Mouse (Mus musculus): ENCODE measurements at regions not wholly inside any gene's neighbourhood (a gene's known extent, or its start where the extent isn't known, plus 50 kb on each side); places are given as distances from the start of the nearest gene placed in this dataset.

DNA sequence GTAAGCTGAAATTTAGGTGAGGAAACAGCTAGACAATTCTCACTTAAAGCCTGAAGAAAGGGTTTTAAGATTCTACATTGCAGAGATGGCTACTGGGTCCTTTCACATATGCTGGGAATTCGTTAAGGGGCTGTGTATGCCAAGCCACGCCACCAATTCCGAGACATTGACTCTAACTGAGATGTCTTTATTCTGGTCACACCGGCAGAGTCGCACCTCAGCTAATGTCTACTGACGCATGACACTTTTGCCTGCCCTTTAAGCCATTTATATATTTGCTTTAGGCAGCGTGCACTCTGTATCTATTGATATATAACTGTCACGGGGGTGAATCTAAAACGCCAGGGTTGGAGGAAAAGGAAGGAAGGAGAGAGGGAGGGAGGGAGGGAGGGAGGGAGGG lies 156.7 kb upstream of the Btg1 start:
- Histone ChIP-seq H3K36me3 (ENCODE audit: control insufficient read depth, insufficient read depth, low read length) (no peaks in the 10 kb centered on the region), H3K9ac (ENCODE audit: low read length) (no peak overlapping the region), H3K27ac (ENCODE audit: low read depth, low read length) (peak overlapping the region; percentile 70), H3K27me3 (ENCODE audit: control insufficient read depth, insufficient read depth, low read length) (no peaks in the 10 kb centered on the region), H3K4me1 (replicated peaks; ENCODE audit: control insufficient read depth, insufficient read depth, low read length) (peaks cover 2% of the 10 kb centered on the region; the same call in 1 of the 2 replicates), H3K9me3 (ENCODE audit: control insufficient read depth, low read length) (no peaks in the 10 kb centered on the region), H3K4me2 (ENCODE audit: low read depth, low read length, severe bottlenecking) (no peak overlapping the region), H3K4me3 (ENCODE audit: low read depth, low read length) (no peak overlapping the region)
- DNase-seq (ENCODE audit: low spot score) (no peak), ATAC-seq (replicated peaks; ENCODE audit: low FRiP score) (no peak; the same call in 1 of the 2 replicates)
- WGBS, result 27% methylated on average over 9 of the region's 9 CpGs

DNA sequence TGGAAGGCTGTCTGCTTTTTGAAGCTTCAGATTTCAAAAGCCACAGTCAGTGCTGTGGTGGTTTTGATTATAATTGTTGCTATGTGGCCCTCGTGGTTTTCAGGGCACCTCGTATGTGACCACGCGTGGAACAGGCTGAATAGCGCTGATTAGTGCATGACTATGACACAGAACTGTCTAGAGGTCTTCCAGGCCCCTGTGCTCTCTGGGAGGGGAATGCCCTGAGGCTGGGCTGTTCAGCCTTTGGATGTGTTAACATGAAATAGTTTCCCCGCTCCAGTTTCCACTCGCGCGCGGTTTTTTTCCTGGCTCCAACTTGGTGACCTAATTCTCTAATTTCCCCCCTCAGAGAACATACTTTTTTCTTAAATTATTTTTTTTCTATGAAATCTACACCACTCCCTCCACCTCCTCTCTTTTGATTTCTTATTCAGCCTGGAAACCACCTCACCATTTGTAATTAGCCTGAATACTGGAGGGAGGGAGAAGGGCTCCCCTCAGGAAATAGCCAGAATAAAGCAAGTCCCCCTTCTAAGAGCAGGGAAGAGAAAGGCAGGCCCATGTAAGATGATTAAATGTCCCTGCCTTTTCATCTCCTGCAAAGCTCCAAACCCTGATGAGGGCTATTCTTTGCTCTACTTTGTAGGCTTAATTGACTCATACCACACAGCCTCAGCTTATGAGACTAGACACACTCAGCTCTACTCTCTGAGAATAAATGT lies 156.0 kb upstream of the Btg1 start:
- whole genome bisulfite sequencing, result 22% methylated on average over 10 of the region's 10 CpGs
- DNase-seq (ENCODE audit: low spot score) (peak; percentile 80), ATAC-seq (replicated peaks; ENCODE audit: low FRiP score) (peak; percentile 89)
- H3K9ac ChIP-seq (ENCODE audit: low read length), result no peak overlapping the region
- H3K4me2 ChIP-seq (ENCODE audit: low read depth, low read length, severe bottlenecking), result peak overlapping the region; percentile 15; the same call in 1 of the 2 replicates
- no peaks in the 10 kb centered on the region for H3K36me3 ChIP-seq (ENCODE audit: control insufficient read depth, insufficient read depth, low read length)
- peaks cover 2% of the 10 kb centered on the region; the same call in 1 of the 2 replicates for H3K4me1 ChIP-seq (replicated peaks; ENCODE audit: control insufficient read depth, insufficient read depth, low read length)
- H3K9me3 ChIP-seq (ENCODE audit: control insufficient read depth, low read length), result no peaks in the 10 kb centered on the region
- peak overlapping the region; percentile 70 for H3K27ac ChIP-seq (ENCODE audit: low read depth, low read length)
- H3K27me3 ChIP-seq (ENCODE audit: control insufficient read depth, insufficient read depth, low read length), result no peaks in the 10 kb centered on the region
- no peak overlapping the region for H3K4me3 ChIP-seq (ENCODE audit: low read depth, low read length)

DNA sequence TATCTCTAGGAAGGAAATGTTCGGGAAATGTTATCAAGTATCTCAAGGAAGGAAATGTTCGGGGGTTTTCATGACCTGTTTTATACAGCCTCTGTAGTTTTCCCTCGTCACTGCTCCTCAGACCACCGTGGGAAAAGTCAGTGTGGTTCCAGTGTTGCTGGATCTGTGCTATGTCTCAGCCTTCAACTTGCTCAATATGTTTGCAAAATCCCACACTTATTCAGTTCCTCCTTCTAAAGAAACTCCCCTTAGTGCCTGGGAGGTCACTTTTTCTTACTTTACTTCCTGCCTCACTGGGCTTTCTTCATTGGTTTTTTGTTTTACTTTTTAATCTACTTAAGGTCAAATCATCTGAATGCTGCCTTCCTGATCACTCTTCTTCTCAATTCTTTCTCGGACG lies 150.8 kb upstream of the Btg1 start:
- no peaks in the 10 kb centered on the region for H3K27me3 ChIP-seq (ENCODE audit: control insufficient read depth, insufficient read depth, low read length)

DNA sequence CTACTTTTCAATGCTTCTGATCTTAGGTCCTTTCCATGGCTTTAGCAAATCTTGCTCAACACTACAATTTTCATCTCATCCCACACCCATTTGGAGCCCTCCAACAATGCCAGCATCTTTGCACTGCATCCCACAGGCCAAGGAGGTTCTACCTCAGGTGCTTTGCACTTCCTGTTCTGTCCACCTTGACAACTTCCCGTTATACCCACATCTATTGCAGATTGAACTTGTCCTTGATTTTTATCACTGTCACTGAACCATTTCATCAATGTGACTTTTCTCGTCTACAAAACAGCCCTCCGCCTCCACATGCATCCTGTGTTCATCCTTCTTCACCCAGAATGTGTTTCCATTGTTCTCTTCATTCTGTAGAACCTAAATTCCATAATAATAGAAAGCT lies 150.0 kb upstream of the Btg1 start:
- no peak overlapping the region for H3K4me2 ChIP-seq (ENCODE audit: low read depth, low read length, severe bottlenecking)
- ATAC-seq (replicated peaks; ENCODE audit: low FRiP score) (no peak), DNase-seq (ENCODE audit: low spot score) (no peak)
- no peaks in the 10 kb centered on the region for H3K4me1 ChIP-seq (replicated peaks; ENCODE audit: control insufficient read depth, insufficient read depth, low read length)
- H3K9me3 ChIP-seq (ENCODE audit: control insufficient read depth, low read length), result no peaks in the 10 kb centered on the region
- no peak overlapping the region for H3K27ac ChIP-seq (ENCODE audit: low read depth, low read length)
- H3K4me3 ChIP-seq (ENCODE audit: low read depth, low read length), result no peak overlapping the region
- 87% methylated on average over 3 of the region's 3 CpGs for WGBS
- no peaks in the 10 kb centered on the region for H3K36me3 ChIP-seq (ENCODE audit: control insufficient read depth, insufficient read depth, low read length)
- no peak overlapping the region for H3K9ac ChIP-seq (ENCODE audit: low read length)
- H3K27me3 ChIP-seq (ENCODE audit: control insufficient read depth, insufficient read depth, low read length), result no peaks in the 10 kb centered on the region

More for the DNA sequence above, 150.8 kb upstream of the Btg1 start:
- WGBS, result 73% methylated on average over 6 of the region's 6 CpGs
- Histone ChIP-seq H3K9ac (ENCODE audit: low read length) (no peak overlapping the region), H3K36me3 (ENCODE audit: control insufficient read depth, insufficient read depth, low read length) (no peaks in the 10 kb centered on the region), H3K9me3 (ENCODE audit: control insufficient read depth, low read length) (no peaks in the 10 kb centered on the region), H3K4me2 (ENCODE audit: low read depth, low read length, severe bottlenecking) (no peak overlapping the region), H3K4me3 (ENCODE audit: low read depth, low read length) (no peak overlapping the region), H3K4me1 (replicated peaks; ENCODE audit: control insufficient read depth, insufficient read depth, low read length) (no peaks in the 10 kb centered on the region), H3K27ac (ENCODE audit: low read depth, low read length) (no peak overlapping the region)
- ATAC-seq (replicated peaks; ENCODE audit: low FRiP score) (no peak), DNase-seq (ENCODE audit: low spot score) (no peak)

DNA sequence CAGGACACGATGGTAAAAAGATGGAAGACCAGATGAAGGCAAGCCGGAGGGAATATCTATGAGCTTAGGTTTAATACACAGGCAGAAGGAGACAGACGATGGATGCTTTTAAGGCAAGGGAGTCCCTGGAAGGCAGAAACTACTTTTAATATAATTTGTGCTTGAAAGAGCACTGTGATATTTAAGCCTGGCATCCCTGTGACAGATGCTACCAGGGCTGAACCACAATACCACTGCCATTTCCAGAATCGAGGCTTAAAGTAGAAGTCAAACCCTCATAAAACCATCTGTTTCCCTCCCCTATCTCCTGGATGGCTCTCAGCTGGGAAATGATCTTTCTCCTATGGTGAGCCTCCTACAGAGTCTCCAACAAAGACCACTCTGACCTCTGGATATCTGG lies 149.1 kb upstream of the Btg1 start:
- WGBS, result 87% methylated on average over 4 of the region's 4 CpGs
- H3K9ac ChIP-seq (ENCODE audit: low read length), result no peak overlapping the region
- H3K4me1 ChIP-seq (replicated peaks; ENCODE audit: control insufficient read depth, insufficient read depth, low read length), result no peaks in the 10 kb centered on the region
- H3K27ac ChIP-seq (ENCODE audit: low read depth, low read length), result no peak overlapping the region
- no peak overlapping the region for H3K4me3 ChIP-seq (ENCODE audit: low read depth, low read length)
- H3K9me3 ChIP-seq (ENCODE audit: control insufficient read depth, low read length), result no peaks in the 10 kb centered on the region
- no peak overlapping the region for H3K4me2 ChIP-seq (ENCODE audit: low read depth, low read length, severe bottlenecking)
- no peaks in the 10 kb centered on the region for H3K36me3 ChIP-seq (ENCODE audit: control insufficient read depth, insufficient read depth, low read length)
- DNase-seq (ENCODE audit: low spot score), result no peak
- no peak for ATAC-seq (replicated peaks; ENCODE audit: low FRiP score)
- no peaks in the 10 kb centered on the region for H3K27me3 ChIP-seq (ENCODE audit: control insufficient read depth, insufficient read depth, low read length)

DNA sequence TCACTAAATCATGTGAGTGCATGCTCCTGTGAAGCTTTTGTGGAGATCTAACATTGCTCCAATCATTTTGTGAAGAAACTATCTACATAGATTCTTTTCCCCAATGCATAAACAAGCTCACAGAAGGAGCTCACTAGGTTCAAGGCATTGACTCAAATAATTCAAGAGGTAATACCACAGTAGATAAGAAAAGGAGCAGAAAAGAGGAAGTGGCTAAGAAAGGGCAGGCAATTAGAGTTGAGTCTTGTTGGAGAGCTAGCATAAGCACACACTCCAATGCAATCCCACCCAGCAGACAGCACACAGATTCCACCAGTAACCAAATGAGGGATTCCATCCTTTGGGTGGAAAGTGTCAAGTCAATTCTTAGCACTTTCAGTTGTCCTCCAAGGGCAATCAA lies 145.3 kb upstream of the Btg1 start:
- no peaks in the 10 kb centered on the region for H3K27me3 ChIP-seq (ENCODE audit: control insufficient read depth, insufficient read depth, low read length)
- DNase-seq (ENCODE audit: low spot score), result no peak
- H3K4me3 ChIP-seq (ENCODE audit: low read depth, low read length), result no peak overlapping the region
- no peaks in the 10 kb centered on the region for H3K9me3 ChIP-seq (ENCODE audit: control insufficient read depth, low read length)
- ATAC-seq (replicated peaks; ENCODE audit: low FRiP score), result no peak
- H3K27ac ChIP-seq (ENCODE audit: low read depth, low read length), result no peak overlapping the region
- H3K4me2 ChIP-seq (ENCODE audit: low read depth, low read length, severe bottlenecking), result no peak overlapping the region
- H3K9ac ChIP-seq (ENCODE audit: low read length), result no peak overlapping the region
- no peaks in the 10 kb centered on the region for H3K36me3 ChIP-seq (ENCODE audit: control insufficient read depth, insufficient read depth, low read length)
- no peaks in the 10 kb centered on the region for H3K4me1 ChIP-seq (replicated peaks; ENCODE audit: control insufficient read depth, insufficient read depth, low read length)

DNA sequence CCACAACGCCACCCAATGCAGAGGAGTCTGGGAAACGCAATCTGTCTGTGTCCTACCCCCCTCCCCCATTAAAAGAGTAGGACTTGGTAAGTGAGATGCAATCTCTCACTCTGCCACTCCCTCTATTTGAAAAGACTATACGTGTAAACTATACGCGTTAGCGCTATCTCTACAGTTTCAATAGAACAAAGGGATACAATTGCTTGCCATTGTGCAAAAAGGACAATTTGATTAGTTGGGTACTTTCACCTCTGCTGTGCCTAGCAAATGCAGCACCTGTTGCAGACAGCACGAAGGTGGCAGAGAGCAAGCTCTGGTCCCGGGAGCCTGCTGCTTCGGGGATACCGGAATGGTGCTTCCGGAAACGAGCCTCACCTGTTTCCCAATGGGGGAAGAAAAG lies 137.5 kb upstream of the Btg1 start:
- 67% methylated on average over 12 of the region's 12 CpGs for WGBS
- Histone ChIP-seq H3K36me3 (ENCODE audit: control insufficient read depth, insufficient read depth, low read length) (no peaks in the 10 kb centered on the region), H3K4me3 (ENCODE audit: low read depth, low read length) (no peak overlapping the region), H3K9me3 (ENCODE audit: control insufficient read depth, low read length) (no peaks in the 10 kb centered on the region), H3K27me3 (ENCODE audit: control insufficient read depth, insufficient read depth, low read length) (no peaks in the 10 kb centered on the region), H3K27ac (ENCODE audit: low read depth, low read length) (no peak overlapping the region), H3K9ac (ENCODE audit: low read length) (no peak overlapping the region), H3K4me2 (ENCODE audit: low read depth, low read length, severe bottlenecking) (no peak overlapping the region), H3K4me1 (replicated peaks; ENCODE audit: control insufficient read depth, insufficient read depth, low read length) (0 out of 2 replicates have a peak, but pooled peaks cover 6% of the 10 kb centered on the region)
- no peak for DNase-seq (ENCODE audit: low spot score)
- ATAC-seq (replicated peaks; ENCODE audit: low FRiP score), result no peak

DNA sequence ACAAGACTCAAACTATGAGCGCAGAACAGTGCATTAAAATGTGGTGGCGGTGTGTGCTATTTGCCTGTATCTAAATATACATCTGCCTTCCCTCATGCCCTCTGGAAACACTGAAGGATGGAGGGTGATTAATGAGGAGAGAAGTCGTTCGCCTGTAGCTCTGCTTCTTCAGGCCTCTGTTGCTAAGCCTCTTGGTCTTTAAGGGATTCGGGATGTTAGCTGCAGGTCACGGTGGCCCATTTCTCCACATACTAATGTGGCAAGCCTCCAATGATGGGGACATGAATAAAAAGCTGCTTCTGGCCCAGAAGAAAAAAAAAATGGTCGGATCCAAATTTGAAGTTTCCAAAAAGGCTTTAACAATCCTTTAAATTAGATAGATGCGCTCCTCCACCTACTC lies 137.0 kb upstream of the Btg1 start:
- H3K27ac ChIP-seq (ENCODE audit: low read depth, low read length), result peak overlapping the region; percentile 64
- no peak for DNase-seq (ENCODE audit: low spot score)

More for the DNA sequence above, 137.0 kb upstream of the Btg1 start:
- Histone ChIP-seq H3K9me3 (ENCODE audit: control insufficient read depth, low read length) (no peaks in the 10 kb centered on the region), H3K4me2 (ENCODE audit: low read depth, low read length, severe bottlenecking) (no peak overlapping the region), H3K36me3 (ENCODE audit: control insufficient read depth, insufficient read depth, low read length) (no peaks in the 10 kb centered on the region), H3K4me3 (ENCODE audit: low read depth, low read length) (no peak overlapping the region), H3K27me3 (ENCODE audit: control insufficient read depth, insufficient read depth, low read length) (no peaks in the 10 kb centered on the region), H3K9ac (ENCODE audit: low read length) (no peak overlapping the region), H3K4me1 (replicated peaks; ENCODE audit: control insufficient read depth, insufficient read depth, low read length) (0 out of 2 replicates have a peak, but pooled peaks cover 6% of the 10 kb centered on the region)
- WGBS, result 80% methylated on average over 8 of the region's 8 CpGs
- ATAC-seq (replicated peaks; ENCODE audit: low FRiP score), result no peak

All from forebrain, embryonic 11.5 days (tissue).